Mouse (Mus musculus): ENCODE measurements at regions not wholly inside any gene's neighbourhood (a gene's known extent, or its start where the extent isn't known, plus 50 kb on each side); places are given as distances from the start of the nearest gene placed in this dataset.

GRCm38 (mm10) chr10:117447206-117447605 is 67.4 kb upstream of the Cpsf6 start:
- DNase-seq = no peak

DNA sequence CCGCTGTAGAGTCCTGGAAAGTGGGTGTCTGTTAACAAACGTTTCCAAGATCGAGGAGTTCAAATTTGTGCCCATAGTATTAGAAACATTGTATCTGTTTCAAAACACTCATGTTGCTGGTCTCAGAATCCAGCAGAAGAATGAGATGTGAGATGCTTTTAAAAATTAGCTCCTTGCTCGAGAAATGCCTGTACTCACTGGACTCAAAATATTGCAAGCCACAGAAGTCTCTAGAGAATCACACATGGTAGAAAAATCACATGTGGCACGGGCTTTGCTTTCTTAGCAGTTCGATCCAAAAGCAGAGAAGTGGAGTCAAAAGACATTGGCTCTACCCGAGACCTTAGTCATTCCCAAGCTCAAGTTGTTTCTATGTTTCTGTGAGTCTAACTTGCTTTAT is 67.0 kb upstream of the Cpsf6 start:
- no peak for DNase-seq

DNA sequence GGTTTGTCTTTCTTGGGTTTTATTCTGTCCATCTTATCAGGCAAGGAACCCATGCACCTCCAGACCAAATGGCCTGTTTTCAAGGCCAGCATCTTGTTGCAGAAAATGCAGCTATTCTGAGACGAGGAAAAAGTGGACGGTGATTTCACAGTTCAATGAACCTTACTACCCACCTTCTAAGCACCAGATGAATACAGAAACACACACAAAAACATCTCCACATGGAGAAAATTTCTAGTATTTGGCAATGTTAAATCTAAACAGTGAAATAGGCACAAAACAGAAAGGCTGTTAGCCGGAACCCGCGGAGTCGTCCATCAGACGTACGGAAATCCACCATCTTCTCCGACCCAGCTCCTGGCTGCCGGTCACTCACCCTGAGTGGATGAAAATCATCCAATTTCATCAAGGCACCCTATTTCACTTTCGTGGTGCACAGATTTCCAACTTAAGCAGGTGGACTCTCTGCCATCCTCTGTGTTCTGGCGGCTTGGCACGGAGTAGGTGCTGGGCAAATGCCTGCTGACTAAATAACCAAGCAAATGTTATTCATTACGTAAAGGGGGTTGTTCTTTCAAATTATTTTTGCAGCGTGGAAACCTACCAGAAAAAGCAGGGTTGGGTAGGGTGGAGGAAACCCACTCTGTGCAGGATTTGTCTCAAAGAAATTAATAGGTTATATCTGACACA is 66.1 kb upstream of the Cpsf6 start:
- DNase-seq = peak in 1 of 2 experiments; percentile 33

DNA sequence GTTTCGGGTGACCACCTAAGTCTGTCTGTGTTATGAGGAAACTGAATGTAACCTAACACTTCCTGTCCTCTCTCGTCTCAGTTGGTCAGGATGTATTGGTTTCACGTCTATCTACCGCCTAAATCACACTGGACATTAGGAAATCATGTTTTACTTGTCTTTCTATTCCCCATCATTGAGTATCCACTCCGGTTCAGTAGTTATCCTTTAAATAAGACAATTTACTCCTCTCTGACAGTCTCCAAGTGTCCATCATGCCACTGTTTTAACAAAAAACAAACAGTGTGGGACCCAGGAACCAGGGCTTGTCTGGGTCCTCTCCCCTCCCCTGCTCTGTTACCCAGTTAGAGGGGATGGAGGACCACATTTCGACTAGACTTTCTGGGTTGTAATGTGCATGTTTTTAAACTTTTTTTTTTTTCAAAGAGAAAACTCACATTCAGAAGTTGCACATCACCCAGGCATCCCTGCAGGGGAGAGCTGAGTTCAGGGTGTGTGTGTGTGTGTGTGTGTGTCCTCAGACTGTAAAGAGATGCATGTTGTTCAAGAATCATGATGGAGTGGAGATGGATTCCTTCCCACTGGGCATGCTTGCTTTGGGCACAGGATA is 65.5 kb upstream of the Cpsf6 start:
- DNase-seq = no peak

DNA sequence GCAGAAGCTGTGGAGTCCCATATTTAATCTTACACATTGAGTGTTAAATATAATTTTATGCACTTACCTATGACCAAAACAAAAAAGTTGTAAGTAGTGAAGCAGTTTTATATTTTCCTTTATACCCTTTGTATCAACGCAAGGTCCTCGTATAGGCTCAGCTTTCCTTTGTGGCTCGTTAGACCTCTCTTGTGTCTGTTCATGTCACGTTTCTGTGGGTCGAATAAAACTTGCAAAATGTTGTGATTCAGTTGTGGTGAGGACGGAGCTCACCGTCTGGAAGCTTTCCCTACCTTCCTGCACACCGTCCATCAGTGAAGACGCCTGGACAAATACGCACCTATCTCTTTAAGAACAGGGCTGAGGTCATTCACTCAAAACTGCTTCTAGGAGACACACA is 64.9 kb upstream of the Cpsf6 start:
- DNase-seq = no peak

DNA sequence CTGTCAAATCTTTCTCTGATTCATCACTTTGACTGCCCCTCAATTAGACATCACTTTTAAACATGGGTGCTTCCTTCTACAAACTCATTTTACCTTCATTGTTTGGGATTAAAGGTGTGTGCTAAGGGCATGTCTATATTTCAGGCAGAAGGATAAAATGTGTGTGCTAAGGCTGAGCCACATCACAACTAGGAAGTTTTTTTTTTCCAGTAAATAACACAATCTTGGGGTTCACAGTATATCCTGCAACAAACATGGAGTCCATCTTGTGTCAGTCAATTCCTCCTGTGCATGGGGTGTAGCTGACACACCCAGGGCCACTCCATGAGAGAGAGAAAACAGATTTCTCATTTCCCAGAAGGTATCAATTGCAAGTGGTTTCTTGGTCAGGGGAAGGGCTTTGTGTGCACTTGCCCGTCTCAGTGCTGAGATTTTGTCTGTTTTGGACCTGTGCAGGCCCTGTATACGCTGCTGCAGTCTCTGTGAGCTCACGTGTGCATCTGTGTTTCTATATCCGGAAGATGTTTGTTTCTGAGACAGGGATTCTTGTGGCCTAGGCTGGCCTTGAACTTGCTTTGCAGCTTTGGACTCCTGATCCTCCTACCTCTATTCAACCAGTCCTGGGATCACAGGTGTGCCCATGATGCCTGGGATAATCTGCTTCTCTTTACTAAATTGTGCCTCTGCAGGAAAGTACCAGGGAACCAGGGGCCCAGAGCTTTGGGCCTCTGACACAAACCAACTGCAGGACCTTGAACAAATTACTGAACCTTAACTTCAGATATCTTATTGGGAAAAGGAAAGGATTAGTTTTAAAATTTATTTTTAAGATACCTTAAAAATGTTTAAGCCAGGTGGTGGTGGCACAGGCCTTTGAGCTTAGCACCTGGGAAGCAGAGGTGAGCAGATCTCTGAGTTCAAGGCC is 63.9 kb upstream of the Cpsf6 start:
- DNase-seq = no peak

- no peak for DNase-seq
Measured at GRCm38 (mm10) chr10:117441979-117442803, 62.4 kb upstream of the Cpsf6 start.

GRCm38 (mm10) chr10:117441121-117441978 is 61.5 kb upstream of the Cpsf6 start:
- no peak for DNase-seq

DNA sequence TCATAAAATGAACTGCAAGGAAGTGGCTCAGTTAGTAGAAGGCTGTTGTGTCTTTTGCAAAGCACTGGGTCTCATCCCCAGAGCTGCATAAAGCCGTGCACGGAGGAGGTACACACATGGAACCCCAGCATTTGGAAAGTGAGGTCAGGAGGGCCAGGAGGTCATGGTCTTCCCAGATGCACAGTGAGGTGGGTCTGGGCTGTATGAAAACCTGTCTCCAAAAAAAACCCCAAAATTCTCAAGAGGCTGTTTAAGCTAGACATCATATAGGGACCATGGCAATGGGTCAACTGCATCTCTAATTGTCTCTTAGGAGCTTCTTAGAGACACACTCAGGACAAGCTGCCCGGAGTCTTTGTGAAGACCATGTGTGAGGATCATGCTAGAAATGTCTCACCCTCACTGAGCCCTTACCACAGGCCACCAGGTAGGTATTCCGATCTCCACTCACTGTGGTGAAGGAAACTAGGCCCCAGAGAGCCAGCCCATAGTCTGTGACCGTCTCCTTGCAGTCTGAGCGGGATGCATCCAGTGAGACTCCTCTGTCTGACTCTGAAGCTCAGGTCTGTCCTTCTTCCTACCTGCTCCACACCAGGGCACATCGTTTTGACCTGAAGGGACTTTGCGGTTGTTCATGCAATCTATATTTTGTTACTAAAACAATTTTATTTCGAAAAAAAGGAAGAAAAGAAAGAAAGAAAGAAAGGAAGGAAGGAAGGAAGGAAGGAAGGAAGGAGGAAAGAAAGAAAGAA is 60.6 kb upstream of the Cpsf6 start:
- no peak for DNase-seq

DNA sequence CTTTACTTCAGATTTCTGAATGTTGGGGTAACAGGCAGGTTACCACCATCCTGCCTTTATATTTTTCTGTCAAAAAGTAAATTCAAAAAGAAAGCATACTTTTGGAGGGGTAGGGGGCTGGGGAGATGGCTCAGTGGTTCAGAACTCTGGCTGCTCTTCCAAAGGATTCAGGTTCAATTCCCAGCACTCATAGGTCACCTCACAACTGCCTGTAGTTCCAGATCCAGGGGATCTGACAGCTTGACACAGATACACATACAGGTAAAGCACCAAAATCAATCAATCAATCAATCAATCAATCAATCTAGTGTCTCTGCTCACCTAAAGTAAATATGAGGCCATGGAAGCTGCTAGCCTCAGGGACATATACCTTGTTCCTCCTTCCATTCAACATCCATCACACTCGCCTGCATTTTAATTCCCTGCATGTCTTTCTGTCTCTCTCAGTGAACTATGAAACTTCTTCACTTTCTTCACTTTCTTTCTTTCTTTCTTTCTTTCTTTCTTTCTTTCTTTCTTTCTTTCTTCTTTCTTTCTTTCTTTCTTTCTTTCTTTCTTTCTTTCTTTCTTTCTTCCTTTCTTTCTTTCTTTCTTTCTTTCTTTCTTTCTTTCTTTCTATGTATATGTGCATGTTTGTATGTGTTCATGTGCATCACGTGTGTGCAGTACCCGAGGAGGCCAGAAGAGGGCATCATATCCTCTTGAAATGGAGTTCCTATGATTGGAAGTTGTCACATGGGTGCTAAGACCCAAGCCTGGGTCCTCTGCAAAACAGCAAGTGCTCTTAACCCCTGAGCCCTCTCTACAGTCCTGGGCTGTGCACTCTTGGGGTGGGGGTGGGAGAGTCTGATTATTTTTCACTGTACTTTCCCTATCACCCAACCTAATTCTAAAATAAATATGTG is 59.6 kb upstream of the Cpsf6 start:
- DNase-seq = no peak

DNA sequence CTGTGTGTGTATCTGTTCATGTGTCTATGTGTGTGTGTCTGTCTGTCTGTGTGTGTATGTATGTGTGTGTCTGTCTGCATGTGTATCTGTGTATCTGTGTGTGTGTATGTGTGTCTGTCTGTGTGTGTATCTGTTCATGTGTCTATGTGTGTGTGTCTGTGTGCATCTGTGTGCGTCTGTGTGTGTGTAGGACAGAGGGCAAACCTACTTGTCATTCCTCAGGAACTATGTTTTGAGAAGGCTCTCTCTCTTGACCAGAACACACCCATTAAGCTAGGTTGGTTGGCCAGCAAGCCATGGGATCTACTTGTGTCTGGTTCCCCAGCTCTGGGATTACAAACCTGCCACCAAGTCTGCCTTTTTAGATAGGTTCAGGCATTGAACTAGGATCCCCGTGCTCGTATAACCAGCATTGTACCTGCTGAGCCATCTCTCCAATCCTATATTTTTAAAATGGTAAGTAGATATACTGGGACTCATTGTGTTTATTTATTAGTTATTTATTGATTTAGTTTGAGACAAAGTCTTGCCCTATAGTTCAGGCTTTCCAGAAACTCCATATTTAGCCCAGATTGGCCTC is 58.9 kb upstream of the Cpsf6 start:
- no peak for DNase-seq

DNA sequence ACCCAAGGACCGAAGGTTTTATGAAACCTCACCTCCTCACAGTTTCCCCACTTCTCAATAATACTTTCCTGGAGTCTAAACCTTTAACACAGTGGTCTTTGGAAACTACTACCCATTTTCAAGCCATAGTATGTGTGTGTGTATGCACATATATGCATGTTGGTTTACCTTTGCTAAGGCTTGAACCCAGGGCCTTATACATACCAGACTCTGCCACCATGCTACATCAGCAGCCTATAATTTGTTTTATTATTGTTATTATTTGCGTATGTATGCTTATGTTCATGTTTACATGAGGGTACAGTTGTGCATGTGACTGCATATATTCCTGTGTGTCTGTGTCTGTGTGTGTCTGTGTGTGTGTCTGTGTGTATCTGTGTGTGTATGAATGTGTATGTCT is 58.2 kb upstream of the Cpsf6 start:
- no peak for DNase-seq

GRCm38 (mm10) chr10:117436875-117437715 is 57.3 kb upstream of the Cpsf6 start:
- no peak for DNase-seq

DNA sequence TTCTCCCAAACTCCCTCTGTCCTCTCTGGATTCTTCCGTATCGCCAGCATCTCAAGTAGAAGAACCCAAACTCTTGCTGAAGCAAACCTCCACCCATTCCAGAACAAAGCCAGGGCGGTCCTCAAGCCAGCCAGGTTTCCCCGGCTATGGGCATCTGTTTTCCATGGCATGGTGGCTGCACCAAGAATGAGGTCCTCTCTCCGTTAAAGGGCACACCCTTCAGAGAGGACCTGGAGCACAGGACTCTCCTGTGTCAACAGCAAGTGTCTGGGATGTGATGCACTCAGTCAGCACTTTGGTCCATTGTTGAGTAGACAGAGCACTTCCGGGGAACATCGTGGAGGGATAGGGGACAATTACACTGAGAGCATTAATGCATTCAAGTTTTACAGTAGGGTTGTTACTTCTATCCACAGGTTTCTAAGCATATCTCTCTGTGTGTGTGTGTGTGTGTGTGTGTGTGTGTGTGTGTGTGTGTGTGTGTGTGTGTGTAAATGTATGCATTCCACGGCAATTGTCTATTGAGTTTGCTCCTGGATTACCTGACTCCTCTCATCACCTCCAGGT is 56.6 kb upstream of the Cpsf6 start:
- no peak for DNase-seq

DNA sequence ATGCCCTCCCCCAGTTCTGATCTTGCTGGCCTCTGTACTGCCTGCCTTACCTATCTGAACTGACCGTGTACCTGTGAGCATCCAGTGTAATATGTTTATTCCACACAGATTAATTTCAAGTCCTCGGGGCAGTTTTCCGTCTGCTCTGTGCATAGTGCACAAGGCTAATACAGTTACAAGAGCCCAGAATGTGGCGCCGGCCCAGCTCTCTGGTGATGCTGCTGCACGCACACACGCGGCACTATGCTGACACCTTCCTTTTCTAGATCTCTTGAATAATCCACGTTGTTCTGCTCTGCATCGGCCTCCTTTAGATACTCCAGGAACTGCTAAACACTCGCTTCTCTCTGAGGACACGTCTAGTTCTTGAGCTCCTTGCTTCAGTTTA is 55.9 kb upstream of the Cpsf6 start:
- no peak for DNase-seq

- DNase-seq = peak; percentile 79 to 88
Measured at GRCm38 (mm10) chr10:117434871-117435733, 55.3 kb upstream of the Cpsf6 start.

DNA sequence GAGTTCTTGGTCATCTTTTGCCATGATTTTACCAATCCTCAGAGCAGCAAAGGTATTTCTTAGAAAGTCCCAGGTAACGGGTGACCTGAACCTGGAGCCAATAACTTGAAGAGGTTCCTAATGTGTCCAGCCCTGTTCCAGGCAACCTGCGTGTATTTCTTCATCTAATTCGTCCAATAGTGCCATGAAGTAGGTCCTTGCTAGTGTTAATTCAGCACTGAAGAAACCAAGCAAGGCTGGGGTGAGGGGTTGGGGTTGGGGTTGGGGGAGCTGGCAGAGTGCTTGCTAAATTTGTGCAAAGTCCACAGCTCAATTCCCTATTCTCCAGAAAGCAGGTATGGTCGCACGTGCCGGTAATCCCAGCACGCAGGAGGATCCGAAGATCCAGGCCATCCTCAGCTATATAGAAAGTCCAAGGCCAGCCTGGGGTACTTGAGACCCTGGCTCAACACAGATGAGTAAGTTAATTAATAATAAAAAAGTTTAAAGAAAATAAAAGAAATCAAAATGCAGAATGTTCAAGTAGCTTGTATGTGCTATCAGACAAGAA is 54.6 kb upstream of the Cpsf6 start:
- DNase-seq = no peak
